Mouse (Mus musculus): ENCODE measurements around the gene Mtus2.

Mtus2 gene

DNA sequence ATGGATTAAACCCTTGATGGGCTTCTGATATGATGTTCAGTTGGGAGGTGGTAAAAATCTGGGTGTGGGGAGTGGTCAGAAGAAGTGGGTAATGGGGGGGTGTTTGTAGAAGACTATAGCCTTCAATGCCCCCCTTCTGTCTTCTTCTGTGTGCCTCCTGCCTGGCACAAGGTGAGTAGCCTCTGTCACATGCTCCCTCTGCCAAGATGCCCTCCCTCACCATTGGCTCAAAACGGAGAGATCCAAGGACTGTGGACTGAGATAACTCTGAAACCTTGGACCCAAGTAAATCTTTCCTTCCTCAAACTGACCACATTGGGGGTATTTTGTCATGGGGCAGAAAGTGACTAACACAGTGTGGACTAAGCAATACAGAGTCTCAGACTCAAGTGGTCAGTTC is 99.7 kb downstream of the Mtus2 start:
- TF ChIP-seq GATA4 (IDR thresholded peaks at IDR 0.05; ENCODE audit: insufficient replicate concordance, low read length): no peak

DNA sequence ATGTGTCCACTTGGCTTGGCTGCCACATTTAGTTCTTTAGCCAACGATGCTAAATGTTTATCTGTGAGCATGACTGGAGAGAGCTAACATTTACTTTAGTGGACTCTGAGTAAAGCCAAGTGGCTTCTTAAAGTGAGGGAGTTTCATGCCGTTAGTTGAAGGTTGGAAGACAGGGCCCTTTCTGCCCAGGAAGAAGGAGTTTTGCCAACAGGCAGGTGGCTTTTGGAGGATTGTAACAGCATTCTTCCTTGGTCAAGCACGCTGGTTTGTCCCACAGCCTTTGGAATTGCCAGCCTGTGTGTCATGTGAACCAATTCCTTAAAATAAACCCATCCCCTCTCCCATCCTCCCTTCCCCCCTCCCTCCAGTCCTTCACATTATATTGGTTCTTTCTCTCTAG is 100.3 kb downstream of the Mtus2 start:
- no peak for TF ChIP-seq GATA4 (IDR thresholded peaks at IDR 0.05; ENCODE audit: insufficient replicate concordance, low read length)

DNA sequence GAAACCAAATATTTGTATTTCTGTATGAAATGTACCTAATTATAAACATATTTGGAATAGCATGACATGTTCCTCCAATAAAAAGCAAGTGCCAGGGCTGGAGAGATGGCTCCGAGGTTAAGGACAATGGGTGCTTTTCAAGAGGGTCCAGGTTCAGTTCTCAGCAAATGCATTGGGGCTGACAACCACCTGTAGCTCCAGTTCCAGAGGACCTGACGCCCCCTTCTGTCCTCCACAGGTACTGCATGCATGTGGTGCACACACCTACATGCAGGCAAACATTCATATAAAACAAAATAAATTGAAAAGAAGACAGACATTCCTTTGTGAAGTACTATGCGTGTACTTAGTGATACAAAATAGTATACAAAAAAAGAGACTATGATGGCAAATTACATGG is 102.2 kb downstream of the Mtus2 start:
- TF ChIP-seq GATA4 (IDR thresholded peaks at IDR 0.05; ENCODE audit: insufficient replicate concordance, low read length): no peak

DNA sequence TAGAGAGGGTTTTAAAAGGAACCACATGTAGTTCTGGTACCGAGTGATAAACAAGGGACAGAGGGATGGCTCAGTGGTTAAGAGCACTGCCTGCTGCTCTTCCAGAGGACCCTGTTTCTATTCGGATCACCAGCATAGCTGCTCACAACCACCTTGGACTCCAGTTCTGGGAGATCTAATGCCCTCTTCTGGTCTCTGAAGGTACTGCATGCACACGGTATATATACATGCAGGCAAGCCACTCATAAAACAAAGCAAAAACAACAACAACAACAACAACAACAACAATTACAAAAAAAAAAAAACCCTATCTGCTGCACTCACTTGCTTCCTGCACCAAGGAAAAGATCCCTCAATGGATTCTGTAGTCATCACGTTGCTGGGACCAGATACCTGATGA is 104.7 kb downstream of the Mtus2 start:
- TF ChIP-seq GATA4 (IDR thresholded peaks at IDR 0.05; ENCODE audit: insufficient replicate concordance, low read length): no peak

DNA sequence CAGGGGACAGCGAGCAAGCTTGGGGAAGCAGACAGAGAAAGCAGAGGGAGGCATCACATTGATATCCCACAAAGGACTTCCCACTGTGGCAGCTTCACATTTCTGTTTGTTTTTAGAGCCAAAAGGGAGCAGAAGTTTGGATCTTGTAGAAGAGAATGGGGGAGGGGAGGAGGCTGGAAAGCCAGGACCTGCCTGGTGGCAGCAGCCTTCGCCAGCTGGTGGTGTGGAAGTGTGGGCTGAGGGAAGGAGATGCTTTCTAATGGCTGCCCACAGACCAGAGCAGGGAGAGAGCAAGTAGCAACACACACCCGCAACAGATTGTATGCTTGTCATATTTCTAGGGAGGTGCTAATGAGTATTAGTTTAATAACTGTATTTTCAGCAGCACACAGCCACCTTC is 106.6 kb downstream of the Mtus2 start:
- TF ChIP-seq GATA4 (IDR thresholded peaks at IDR 0.05; ENCODE audit: insufficient replicate concordance, low read length): no peak

DNA sequence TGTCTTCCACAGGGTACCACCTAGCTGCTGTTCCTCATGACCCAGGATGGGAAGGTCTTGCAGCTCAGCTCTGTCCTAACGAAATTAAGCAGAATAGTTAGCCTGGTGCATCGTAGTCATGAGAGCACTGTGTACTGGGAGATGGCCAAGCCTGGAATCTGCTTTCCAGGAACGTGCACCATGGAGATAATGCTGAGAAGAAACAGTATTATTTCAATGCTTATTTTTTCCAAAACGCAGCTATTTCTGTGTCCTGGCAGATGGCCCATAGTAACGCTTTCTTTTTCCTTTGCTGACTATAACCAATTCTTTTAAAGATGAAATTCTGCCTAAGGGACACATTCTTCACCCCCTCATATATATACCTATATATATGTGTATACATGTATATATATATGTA is 108.1 kb downstream of the Mtus2 start:
- no peak for TF ChIP-seq GATA4 (IDR thresholded peaks at IDR 0.05; ENCODE audit: insufficient replicate concordance, low read length)

DNA sequence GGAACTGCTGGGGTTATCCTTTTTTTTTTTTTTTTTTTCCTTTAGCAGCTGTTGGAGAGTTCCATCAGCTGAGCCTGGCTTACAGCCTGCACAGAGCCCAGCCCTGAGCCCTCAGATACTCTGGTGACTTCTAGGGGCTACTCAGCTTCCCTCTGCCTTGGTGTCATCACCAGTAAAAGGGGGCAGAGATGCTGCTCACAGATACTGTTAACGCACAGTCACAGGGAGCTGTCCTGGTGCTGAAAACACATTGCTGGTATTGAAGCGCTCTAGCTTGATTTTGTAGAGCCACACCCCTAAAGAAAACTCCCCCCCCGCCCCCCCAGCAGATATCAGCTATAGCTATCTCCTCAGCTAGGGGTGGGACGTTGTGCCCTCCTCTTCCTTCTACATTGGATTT is 112.8 kb downstream of the Mtus2 start:
- TF ChIP-seq GATA4 (IDR thresholded peaks at IDR 0.05; ENCODE audit: insufficient replicate concordance, low read length): no peak

DNA sequence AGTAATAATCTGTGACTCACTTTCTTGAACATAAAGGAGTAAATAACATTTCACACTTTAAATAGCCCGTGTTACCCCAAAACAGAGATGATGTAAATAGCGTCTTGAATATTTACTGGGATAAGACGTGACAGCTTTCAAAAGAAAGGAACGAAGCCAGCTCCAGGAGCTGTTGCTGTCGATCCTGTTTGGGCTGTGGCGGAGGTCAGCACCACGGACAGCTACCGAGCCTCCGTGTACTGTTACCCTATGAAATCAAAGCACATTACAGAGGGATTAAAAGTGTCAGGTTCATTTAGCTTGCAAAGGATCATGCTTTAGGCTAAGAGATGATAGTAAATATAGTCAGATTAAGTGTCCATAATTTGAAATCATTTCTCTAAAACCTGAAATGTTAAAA is 114.7 kb downstream of the Mtus2 start:
- TF ChIP-seq GATA4 (IDR thresholded peaks at IDR 0.05; ENCODE audit: insufficient replicate concordance, low read length): no peak

DNA sequence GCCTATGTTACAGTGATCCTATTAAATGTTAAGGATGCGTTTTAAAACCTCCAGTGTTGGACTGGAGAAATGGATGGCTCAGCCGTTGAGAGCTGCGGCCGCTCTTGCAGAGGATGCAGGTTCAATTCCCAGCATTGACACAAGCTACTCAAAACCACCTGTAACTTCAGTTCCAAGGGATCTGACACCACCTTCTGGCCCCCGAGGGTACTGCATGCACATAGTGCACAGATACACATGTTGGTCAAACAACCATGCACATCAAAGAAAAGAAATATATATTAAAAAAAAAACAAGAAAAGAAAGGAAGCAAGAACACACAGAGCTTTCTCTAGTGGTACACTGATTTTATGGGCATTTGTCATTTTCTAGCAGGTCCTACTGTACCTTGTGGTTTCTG is 116.3 kb downstream of the Mtus2 start:
- TF ChIP-seq GATA4 (IDR thresholded peaks at IDR 0.05; ENCODE audit: insufficient replicate concordance, low read length): no peak

DNA sequence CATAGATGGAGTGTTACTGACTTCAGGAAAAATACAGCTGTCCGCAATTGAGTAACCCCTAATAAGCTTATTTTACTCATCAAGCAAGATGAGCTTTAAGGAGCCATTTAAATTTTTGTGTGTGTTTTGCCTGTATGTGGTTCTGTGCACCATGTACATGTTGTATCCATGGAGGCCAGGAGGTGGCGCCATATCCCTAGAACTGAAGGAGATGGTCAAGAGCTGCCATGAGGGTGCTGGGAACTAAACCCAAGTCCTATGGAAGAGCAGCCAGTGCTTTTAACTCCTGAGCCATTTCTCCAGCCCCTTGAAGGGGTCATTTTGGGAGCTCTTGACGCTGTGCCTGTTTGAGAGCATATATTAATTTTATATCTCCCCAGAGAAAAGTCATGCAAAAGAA is 122.6 kb downstream of the Mtus2 start:
- TF ChIP-seq GATA4 (IDR thresholded peaks at IDR 0.05; ENCODE audit: insufficient replicate concordance, low read length): no peak

DNA sequence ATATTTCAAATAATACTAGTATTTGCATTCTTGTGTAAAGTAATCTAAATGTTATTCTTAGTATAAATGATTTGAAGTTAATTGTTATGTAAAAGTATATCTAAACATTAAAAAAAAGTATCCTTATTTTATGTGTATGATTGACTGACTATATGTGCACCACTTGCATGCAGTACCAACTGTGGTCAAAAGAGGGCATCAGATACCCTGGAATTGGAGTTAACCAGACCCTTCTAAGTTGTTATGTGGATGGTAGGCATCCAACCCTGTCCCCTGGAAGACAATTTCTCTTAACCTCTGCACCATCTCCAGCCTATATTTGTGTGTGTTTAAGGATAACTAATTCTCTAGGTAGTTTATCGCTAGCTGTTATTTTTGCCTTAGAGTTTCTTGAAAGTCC is 126.4 kb downstream of the Mtus2 start:
- TF ChIP-seq GATA4 (IDR thresholded peaks at IDR 0.05; ENCODE audit: insufficient replicate concordance, low read length): no peak

DNA sequence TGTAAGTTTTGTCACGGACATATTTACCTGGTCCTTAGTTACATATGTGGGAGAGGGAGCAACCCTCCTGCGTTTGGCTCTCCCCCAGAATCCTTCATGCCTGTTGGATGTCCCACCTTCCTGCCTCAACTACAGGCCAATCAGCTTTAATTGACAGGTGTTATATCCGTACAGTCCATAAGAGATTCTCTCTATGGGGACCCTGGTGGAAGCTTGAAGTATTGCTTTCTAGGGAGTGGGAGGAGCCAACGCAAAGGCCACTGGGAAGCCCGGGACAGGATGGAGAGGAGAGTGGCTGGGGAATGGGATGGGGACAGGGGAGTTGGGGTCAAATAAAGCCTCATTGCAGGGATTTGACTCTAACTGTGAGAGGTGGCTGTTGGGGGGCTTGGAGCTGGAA is 127.6 kb downstream of the Mtus2 start:
- TF ChIP-seq GATA4 (IDR thresholded peaks at IDR 0.05; ENCODE audit: insufficient replicate concordance, low read length): no peak

DNA sequence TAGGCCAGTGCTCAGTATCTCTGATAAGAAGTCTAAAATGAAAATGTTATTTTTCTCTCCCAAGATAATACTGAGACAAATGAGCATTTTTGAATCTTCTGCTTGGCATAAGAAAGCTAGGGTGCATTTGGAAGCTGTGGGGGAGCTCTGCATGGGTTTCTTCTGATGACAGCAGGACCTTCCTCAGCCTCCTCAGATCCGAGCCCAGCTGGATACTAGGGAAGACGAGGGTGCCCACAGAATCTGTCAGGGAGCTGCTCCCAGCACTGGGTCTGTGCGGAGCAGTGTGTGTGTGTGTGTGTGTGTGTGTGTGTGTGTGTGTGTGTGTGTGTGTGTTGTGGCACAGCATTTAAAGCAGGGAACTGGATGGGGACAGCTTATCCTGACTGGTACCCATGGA is 130.7 kb downstream of the Mtus2 start:
- no peak for TF ChIP-seq GATA4 (IDR thresholded peaks at IDR 0.05; ENCODE audit: insufficient replicate concordance, low read length)

DNA sequence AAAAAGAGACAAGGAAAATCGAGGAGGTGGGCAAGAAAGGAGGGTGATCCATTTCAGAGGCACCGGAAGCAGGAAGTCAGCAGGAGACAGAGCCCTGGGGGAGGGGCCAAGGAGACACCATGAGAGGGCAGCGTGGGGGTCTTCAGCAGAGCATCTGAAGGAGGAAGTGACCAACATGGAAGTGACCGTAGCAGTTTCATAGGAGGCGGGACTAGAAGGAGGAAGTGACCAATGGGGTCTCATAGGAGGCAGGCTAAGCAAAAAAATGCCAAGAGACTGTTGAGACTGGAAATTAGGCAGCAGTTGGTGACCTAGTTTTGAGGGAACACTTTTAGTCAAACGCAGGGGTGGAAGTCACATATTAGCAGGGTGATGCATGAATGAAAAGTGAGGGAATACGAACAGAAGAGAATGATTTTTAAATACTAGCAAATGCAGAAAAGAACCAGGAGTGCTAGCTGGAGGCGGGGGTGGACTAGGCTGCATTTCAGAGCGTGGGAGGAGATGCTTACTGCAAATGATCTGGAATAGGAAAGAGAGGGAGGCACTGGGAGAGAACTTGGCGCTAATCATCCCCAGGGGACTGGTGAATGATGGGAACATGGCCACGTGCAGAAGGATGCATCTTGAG is 133.2 kb downstream of the Mtus2 start:
- TF ChIP-seq GATA4 (IDR thresholded peaks at IDR 0.05; ENCODE audit: insufficient replicate concordance, low read length): no peak

DNA sequence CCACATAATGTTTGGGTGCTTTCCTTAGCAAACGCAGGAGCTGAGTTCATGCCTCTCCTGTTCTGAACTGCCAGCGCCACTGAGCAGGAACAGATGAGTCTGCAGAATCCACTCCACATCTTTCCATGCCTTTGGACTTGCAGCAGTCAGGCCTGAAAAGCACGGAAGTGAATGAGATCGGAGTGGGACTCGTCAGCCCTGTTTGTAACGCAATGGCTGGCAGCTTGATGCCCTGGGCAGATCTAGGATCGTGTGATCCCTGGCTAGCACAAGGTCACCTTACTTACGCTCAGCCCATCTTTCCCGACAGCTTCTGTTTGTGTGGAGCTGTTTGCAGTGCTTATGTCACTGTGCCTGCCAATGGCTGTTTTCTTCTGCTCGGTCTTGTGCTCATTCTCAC is 137.5 kb downstream of the Mtus2 start:
- TF ChIP-seq GATA4 (IDR thresholded peaks at IDR 0.05; ENCODE audit: insufficient replicate concordance, low read length): no peak

DNA sequence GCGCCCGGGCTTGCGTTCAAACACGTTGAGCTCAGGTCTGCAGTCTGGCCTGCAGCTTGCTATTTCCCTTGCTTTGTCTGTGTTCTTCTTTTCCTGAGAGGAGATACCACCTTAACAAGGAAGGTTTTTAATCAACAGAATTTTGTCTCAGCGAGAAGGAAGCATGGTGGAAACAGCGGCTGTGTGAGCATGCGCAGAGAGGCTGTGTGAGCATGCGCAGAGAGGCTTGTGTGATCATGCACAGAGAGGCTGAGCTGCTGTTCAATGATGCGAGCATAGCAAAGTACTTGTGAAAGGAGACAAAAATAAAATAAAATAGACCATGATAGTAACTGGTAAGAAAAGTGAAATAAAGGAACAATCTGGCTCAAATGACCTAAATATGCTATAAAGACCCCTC is 142.2 kb downstream of the Mtus2 start:
- no peak for TF ChIP-seq GATA4 (IDR thresholded peaks at IDR 0.05; ENCODE audit: insufficient replicate concordance, low read length)

DNA sequence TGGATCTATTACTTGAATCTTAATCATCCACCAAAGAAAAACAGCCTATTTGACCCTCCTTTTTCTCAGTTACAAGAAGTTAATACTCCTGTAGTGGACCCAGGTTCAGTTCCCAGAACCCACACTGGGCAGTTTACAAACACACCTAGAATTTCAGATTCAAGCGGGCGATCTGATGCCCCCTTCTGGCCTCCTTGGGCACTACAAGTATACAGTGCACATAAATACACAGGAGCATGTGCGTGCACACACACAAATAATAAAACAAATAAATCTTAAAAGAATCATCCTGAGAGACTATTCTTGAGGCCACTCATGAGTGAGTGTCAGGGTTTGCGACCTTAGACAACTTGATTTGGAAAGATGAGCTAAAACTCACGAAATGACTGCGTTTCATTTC is 150.2 kb downstream of the Mtus2 start:
- no peak for TF ChIP-seq GATA4 (IDR thresholded peaks at IDR 0.05; ENCODE audit: insufficient replicate concordance, low read length)

DNA sequence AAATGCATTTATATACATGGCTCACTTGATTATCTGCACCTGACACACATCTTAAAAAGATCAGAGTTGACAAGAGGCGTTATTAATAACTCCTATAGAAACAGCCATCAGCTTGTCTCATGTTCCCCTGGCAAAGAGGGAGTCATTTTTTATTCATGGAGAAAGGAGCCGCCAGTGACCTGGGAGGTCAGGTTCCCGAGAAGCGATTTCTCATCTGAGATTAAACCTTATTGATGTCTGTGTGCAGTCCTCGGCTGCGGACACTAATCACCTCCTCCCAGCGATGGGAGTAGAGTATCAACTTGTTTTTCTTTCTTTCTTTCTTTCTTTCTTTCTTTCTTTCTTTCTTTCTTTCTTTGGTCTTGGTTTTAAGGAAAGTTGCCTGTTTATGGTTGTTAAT is 150.8 kb downstream of the Mtus2 start:
- no peak for TF ChIP-seq GATA4 (IDR thresholded peaks at IDR 0.05; ENCODE audit: insufficient replicate concordance, low read length)
